Mouse (Mus musculus) frontal cortex, adult (tissue): Measurements from ENCODE around the gene C130032M10Rik.

Source experiments
- ATAC-seq: cut with Nextera tagmentation; 2 replicates; pipeline ENCODE4 v1.9.2; 2017; ENCODE audit warnings: mild to moderate bottlenecking, moderate library complexity, mixed read lengths; ENCODE audit not compliant: low TSS enrichment

C130032M10Rik gene

GRCm38 (mm10) chr9:114549117-114549516, 33.6 kb downstream of the C130032M10Rik start:
- no peak for ATAC-seq

DNA sequence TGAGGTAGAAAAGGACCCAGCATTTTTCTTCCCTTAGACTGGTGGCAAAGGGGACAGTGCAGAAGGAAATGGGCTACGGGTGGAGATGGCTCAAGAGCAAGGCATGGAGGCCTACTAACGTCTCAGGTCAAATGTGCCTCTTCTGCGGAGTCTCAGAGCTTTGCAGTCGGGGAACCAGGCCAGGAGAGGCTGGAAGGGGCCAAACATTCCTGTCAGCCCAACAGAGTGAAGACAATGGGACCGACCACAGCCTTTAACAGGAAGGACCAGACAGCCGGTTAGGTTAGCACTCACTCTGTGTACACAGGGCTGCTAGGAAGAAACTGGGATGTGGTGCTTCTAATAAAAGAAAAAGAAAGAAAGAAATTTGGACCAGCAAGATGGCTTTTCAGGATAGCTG, 34.5 kb downstream of the C130032M10Rik start:
- no peak for ATAC-seq

DNA sequence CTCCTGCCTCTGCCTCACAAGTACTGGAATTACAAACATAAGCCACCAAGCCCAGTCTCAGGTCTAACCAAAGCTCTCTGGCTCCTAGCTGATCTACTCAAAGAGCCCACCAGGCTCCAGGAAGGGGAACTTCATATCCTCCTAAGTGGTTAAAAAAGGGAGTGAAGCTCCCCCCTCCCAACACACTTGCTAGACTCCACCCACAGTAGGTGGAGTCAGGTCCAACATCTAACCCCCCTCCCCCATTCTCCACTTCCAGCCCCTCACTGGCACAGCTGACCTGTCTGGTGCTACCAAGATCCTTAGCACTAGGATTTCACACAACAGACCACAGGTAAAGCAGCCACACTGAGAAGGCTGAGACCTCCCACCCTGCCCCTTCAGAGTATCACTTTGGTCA, 38.3 kb downstream of the C130032M10Rik start:
- ATAC-seq = no peak

DNA sequence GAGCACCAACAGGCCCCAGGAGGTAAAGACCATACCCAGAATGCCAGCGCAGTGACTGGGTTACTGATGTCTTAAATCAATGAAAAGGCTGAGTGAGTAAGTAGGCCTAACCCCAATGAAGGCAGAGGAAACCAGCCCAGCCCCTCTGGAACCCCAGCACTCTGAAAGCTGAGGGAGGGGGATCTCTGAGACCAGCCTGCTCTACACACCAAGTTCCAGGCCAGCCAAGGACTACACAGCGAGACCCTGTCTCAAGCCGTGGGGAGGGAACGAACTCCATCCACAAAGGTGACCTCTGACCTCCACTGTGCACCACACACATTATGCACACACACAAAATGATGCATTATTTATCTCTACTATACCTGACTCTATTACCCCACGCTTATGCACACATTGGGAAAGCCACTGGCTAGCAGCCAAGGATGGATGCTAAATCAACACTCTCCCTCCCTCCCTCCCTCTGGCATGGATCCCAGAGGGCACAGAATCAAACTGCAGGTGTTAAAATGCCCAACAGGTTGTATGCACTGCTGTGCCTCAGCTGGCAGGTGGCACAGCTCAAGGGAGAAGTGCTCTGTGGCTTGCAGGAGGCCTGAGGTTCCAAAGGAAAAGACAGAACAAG, 39.0 kb downstream of the C130032M10Rik start:
- no peak for ATAC-seq

DNA sequence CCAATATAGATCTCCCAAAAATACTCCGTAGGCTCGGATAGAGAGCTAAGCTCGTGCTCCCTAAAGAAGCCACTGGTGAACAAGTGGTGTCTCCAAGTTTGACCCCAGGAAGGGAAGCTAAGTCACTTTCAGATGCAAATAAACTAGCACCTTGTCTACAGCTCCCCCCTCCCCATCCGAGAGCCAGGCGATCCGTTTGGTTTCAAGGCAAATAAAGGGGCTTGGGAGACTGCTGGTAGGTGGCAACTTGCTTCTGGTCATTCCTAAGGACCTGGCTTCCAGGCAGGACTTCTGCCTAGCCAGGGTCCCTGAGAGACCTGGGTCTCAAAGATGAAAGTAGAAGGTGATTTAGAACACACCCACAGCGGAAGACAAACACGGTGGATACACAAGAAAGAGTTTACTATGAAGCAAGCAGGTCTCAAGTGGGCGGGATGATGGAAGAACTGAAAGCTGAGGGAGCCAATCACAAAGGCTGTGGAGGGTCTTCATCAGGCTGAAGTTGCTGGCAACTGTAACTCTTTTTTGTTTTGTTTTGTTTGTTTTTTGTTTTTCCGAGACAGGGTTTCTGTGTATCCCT, 40.9 kb downstream of the C130032M10Rik start:
- ATAC-seq = no peak

DNA sequence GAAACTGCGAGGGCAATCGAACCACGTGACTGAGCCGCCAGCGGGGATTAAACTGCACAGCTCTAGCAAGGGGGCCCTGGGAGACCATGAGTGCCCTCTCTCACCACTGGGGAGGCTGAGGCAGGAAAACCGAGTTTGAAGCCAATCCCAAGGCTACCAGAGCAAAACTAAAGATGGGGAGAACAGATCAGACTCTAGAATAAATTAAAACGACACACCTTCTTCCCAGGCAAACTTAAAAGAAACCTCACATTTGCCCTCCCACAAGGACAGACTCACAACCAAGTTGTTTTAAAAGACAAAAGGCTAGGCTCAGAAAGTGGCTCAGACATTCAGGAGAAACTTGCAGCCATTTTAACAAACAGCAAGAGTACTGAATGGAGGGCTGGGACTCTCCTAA, 41.6 kb downstream of the C130032M10Rik start:
- no peak for ATAC-seq

DNA sequence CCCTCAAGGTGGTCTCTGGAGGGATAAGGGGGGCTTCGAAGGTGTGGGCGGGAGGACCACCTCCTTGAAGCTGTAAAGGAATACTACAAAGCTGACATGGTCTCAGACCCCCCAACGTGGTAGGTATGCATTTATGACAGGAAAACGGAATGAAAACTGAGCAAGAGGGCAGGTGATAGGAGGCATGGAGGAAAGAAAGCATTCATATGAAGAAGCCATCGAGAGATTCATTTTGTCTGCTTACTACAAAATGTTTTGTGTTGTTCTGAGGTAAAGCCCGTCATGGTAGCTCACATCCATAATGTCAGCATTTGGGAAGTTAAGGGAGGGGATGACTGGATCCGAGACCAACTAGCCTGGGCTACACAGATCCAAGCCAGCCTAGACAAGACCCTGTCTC, 44.6 kb downstream of the C130032M10Rik start:
- no peak for ATAC-seq

DNA sequence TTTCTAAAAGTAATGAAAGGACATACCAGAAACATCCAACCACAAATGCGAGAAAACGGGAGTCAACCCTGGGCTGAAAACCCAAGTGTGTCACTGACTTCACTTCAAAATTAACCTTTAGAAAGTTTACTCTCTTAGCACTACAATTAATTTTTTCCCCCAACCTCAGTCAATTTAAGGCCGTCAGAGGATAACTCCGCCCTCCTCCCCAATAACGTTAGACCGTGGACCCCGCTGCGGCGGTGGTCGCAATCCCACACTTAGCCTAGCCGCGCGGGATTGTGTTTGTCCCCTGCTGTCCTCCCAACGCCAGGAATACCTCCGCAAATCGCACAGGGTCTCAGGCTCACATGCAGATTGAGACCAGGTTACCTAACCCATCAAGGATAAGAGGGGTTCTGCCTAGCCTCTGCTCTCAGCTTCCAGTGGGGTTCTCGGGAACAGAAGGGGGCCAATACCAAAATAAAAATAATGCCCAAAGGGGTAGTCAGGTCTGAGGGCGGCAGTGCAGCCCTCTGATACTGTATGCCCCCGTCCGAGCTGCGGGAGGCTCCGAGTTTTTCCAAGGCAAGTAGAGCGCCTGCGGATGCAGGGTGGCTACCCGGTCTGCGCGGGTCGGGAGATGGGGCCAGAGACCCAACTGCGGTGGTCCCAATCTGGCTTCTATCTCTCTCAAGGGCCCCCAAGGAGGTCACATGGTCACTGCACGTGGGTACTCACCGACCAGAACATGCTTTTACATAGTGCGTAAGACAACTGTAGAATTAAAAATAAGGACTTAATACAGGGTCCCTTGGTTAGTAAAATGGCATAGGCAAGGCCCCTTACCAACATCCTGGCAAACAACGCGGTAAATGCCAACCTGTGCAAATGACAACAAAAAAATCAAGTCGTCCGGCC, 45.5 kb downstream of the C130032M10Rik start:
- ATAC-seq = no peak

GRCm38 (mm10) chr9:114561671-114561971, 46.1 kb downstream of the C130032M10Rik start:
- no peak for ATAC-seq

- ATAC-seq = no peak
Measured at GRCm38 (mm10) chr9:114562031-114562918, 46.8 kb downstream of the C130032M10Rik start.

DNA sequence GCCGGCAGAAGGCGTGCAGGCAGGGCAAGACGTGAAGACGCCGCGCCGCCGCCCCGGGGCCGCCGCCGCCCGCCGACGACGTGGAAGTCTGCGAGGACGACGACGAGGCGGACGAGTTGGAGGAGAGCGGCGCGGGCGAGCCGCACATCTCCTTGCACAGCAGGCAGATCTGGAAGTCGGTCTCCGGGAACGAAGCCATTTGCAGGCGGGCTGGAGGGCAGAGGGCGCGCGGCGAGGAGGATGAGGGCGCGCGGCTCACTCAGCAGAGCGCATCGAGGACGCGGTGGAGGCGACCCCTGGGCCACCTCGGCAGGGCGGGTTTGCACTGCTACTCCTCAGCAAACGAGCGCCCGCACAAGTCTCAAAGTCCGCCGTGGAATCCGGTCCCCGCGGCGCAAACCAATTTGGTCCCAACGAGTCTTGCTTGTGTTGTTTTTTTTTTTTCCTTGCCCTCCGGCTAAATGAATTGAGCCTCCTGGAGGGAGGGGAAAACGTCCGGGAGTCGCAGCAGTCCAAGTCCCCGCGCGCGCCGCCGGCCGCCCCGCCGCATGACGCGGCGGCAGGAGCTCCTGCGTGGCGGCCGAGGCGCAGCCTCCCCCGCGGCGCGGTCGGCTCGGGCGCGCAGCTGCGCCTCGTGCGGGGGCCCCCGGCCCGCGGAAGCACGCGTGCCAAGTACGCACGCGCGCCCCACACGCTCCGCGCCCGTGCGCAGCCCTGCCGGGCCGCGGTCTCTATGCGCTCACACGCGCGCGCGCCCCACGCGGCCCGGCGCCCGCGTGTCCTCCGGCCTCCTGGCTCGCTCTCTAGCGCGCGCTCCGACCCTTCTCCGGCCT, 47.6 kb downstream of the C130032M10Rik start:
- peak; percentile 41; the same call in 1 of the 2 replicates for ATAC-seq

GRCm38 (mm10) chr9:114563761-114564606, 48.5 kb downstream of the C130032M10Rik start, which contains the start of gene Trim71:
Gene Trim71 (minus strand): TSS chr9:114564369.
- peak; percentile 77 for ATAC-seq

- ATAC-seq = no peak
Measured at GRCm38 (mm10) chr9:114564667-114565066, 49.2 kb downstream of the C130032M10Rik start.
